Mouse (Mus musculus) liver, embryonic 16.5 days (tissue): ENCODE data around the gene Hacl1. TPM values are rescaled to one million over a fixed set of nuclear protein-coding genes. Genes with fewer than 3 reads are reported as not detected.

Source experiments
- ATAC-seq: fragments of 200-750 bp; cut with Nextera tagmentation; 2 replicates; pipeline ENCODE4 v1.8.0; 2017; ENCODE audit warnings: low read depth, mild to moderate bottlenecking, moderate number of reproducible peaks, moderate library complexity
- H3K27ac ChIP-seq: fragments of 300-500 bp; sonication (generic); 2 replicates; pipeline ENCODE4 v1.5.1; 2014; ENCODE audit warnings: mild to moderate bottlenecking, low read length
- H3K27me3 ChIP-seq: fragments of 300-500 bp; sonication (generic); 2 replicates; pipeline ENCODE4 v1.6.1; 2014; ENCODE audit warnings: low read depth, low read length, mixed read lengths; ENCODE audit not compliant: control insufficient read depth, insufficient read depth
- H3K36me3 ChIP-seq: fragments of 300-500 bp; sonication (generic); 2 replicates; pipeline ENCODE4 v1.6.1; 2014; ENCODE audit warnings: mild to moderate bottlenecking; ENCODE audit not compliant: control insufficient read depth, insufficient read depth
- H3K4me1 ChIP-seq: fragments of 300-500 bp; sonication (generic); 2 replicates; pipeline ENCODE4 v1.6.1; 2014; ENCODE audit warnings: low read depth, low read length, mixed read lengths; ENCODE audit not compliant: control insufficient read depth
- H3K4me2 ChIP-seq: fragments of 300-500 bp; sonication (generic); 2 replicates; pipeline ENCODE4 v1.6.1; 2014; ENCODE audit warnings: low read depth, low read length, mixed read lengths
- H3K4me3 ChIP-seq: fragments of 300-500 bp; sonication (generic); 2 replicates; pipeline ENCODE4 v1.5.1; 2014; ENCODE audit warnings: low read depth, mild to moderate bottlenecking, low read length
- H3K9ac ChIP-seq: fragments of 300-500 bp; sonication (generic); 2 replicates; pipeline ENCODE4 v1.6.1; 2014; ENCODE audit warnings: low read depth, low read length
- H3K9me3 ChIP-seq: fragments of 300-500 bp; sonication (generic); replicated peaks from 2 replicates; pipeline ENCODE4 v1.6.1; 2016; ENCODE audit warnings: low read length; ENCODE audit not compliant: control insufficient read depth
- WGBS: fragments of 180-500 bp; shearing (Covaris S2); extraction: QIAGEN DNeasy Blood & Tissue Kit; methylation state at CpG from one replicate; pipeline ENCODE4 v1.1.7; 2014; ENCODE audit not compliant: insufficient replicate concordance; 5-methylcytosine and 5-hydroxymethylcytosine counted together
- polyA plus RNA-seq: library from polyadenylated mRNA; unstranded; fragments of >200 nt; fragmentation: Nextera tagmentation; extraction: Ambion mirVana; gene quantifications from 2 replicates; pipeline ENCODE4 v1.2.1, GENCODE M21; 2015

Hacl1 gene
- polyA plus RNA-seq, 1 experiment from 2014 or later = 16.1 TPM

GRCm38 (mm10) chr14:31647991-31648390 is 6.9 kb upstream of the Hacl1 start:
- no peak overlapping the region for H3K9ac ChIP-seq
- H3K4me2 ChIP-seq = no peak overlapping the region
- WGBS = 75% methylated on average over 10 of the region's 10 CpGs
- no peak overlapping the region for H3K4me3 ChIP-seq
- peaks cover 4% of the 10 kb centered on the region for H3K4me1 ChIP-seq
- no peak for ATAC-seq
- H3K36me3 ChIP-seq = no peaks in the 10 kb centered on the region
- H3K27me3 ChIP-seq = no peaks in the 10 kb centered on the region
- H3K9me3 ChIP-seq = peaks cover 3% of the 10 kb centered on the region; the same call in 1 of the 2 replicates
- no peak overlapping the region for H3K27ac ChIP-seq

DNA sequence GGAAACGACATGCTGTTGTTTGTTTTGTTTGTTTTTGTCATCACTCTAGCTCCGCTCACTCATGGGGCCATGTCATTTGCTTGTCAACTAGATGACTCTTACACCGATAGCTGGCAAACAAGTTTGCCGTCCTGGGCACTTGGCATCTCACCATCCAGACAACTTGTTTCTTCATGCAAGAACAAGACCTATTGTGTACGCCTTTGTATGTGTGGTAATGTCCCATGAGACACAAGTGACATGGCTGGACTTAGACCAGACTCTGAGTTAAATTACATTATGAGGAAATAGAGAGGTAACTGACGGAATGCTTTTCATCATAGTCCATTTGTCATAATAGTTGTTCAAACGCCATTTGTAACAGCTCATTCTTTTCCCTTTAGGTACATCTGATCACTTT is 4.8 kb upstream of the Hacl1 start:
- H3K4me1 ChIP-seq = peaks cover 7% of the 10 kb centered on the region
- H3K9ac ChIP-seq = no peak overlapping the region
- peaks cover 3% of the 10 kb centered on the region; the same call in 1 of the 2 replicates for H3K9me3 ChIP-seq
- ATAC-seq = no peak
- H3K27ac ChIP-seq = no peak overlapping the region
- no peaks in the 10 kb centered on the region for H3K27me3 ChIP-seq
- H3K4me3 ChIP-seq = no peak overlapping the region
- WGBS = 83% methylated on average over 7 of the region's 7 CpGs
- no peak overlapping the region for H3K4me2 ChIP-seq
- no peaks in the 10 kb centered on the region for H3K36me3 ChIP-seq

DNA sequence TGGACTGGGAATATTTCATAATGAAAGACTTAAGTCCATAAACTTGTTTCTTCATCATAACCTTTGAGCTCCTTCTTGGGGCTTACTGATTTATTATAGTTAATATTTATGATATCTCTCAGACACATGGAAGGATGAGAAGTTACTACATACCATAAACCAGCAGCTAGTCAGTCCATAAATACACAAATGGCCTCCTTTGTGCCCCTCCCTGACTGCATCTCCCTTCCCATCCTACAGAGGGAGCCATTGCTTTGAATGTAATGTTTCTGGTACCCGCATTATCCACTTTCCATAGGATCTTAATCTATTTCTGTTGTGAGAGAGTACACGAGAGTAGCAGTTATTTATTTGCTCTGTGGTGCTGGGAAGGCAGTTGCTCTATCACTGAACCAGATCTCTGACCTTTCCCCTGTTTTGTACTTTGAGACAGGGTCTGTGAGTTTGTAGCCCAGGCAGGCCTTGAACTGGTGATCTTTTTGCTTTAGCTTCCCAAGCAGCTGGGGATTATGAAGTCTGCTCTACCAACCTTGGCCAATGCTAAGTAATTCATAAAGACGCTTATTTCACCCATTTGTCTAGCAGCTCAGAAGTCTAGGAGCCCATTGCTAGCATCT is 4.0 kb upstream of the Hacl1 start:
- H3K9ac ChIP-seq = no peak overlapping the region
- H3K4me1 ChIP-seq = peaks cover 10% of the 10 kb centered on the region
- H3K9me3 ChIP-seq = no peaks in the 10 kb centered on the region
- H3K27ac ChIP-seq = 0 out of 2 replicates have a peak overlapping the region, but pooled peaks have one; percentile 21
- no peak overlapping the region for H3K4me3 ChIP-seq
- no peaks in the 10 kb centered on the region for H3K36me3 ChIP-seq
- no peaks in the 10 kb centered on the region for H3K27me3 ChIP-seq
- no peak overlapping the region for H3K4me2 ChIP-seq
- ATAC-seq = no peak
- WGBS = 52% methylated on average over 3 of the region's 3 CpGs

DNA sequence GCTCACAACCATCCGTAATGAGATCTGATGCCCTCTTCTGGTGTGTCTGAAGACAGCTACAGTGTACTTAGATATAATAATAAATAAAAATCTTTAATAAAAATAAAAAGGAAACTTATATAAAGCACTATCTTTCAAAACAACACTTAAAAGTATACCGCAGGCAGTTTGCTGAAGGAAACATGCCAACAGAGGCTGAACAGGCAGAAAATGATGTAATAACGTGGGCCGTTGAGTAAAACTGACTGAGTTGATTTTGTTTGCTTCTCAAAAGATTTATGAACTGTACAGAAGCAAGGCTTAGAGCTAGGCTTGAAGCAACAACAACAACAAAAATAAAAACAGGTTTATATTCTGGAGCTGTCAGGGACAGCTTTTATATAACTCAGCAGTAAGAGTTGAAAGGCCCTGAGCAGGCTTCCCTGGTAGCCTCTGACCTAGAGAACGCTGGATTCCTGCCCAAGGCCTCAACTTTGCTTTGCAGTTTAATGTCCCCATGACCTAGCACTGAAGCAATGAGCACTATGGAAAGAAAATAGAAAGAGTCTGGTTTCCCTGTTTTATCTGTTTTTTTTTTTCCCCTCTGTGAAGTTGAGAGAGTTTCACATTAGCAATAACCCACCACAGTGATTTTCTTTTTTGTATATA is 3.2 kb upstream of the Hacl1 start:
- no peak overlapping the region for H3K9ac ChIP-seq
- H3K27ac ChIP-seq = 0 out of 2 replicates have a peak overlapping the region, but pooled peaks have one; percentile 22
- no peaks in the 10 kb centered on the region for H3K9me3 ChIP-seq
- WGBS = 74% methylated on average over 5 of the region's 5 CpGs
- H3K4me1 ChIP-seq = peaks cover 13% of the 10 kb centered on the region
- no peak overlapping the region for H3K4me3 ChIP-seq
- H3K36me3 ChIP-seq = no peaks in the 10 kb centered on the region
- no peak overlapping the region for H3K4me2 ChIP-seq
- H3K27me3 ChIP-seq = no peaks in the 10 kb centered on the region
- ATAC-seq = no peak

- H3K9me3 ChIP-seq = no peaks in the 10 kb centered on the region
- peak overlapping the region; percentile 87 for H3K4me2 ChIP-seq
- H3K27me3 ChIP-seq = no peaks in the 10 kb centered on the region
- H3K9ac ChIP-seq = peak overlapping the region; percentile 82
- peaks cover 13% of the 10 kb centered on the region for H3K4me1 ChIP-seq
- ATAC-seq = peak; percentile 13
- H3K4me3 ChIP-seq = peak overlapping the region; percentile 82
- 55% methylated on average over 9 of the region's 9 CpGs for WGBS
- peak overlapping the region; percentile 90 for H3K27ac ChIP-seq
- no peaks in the 10 kb centered on the region for H3K36me3 ChIP-seq
Measured at GRCm38 (mm10) chr14:31641506-31642155, 545 bp upstream of the Hacl1 start.

DNA sequence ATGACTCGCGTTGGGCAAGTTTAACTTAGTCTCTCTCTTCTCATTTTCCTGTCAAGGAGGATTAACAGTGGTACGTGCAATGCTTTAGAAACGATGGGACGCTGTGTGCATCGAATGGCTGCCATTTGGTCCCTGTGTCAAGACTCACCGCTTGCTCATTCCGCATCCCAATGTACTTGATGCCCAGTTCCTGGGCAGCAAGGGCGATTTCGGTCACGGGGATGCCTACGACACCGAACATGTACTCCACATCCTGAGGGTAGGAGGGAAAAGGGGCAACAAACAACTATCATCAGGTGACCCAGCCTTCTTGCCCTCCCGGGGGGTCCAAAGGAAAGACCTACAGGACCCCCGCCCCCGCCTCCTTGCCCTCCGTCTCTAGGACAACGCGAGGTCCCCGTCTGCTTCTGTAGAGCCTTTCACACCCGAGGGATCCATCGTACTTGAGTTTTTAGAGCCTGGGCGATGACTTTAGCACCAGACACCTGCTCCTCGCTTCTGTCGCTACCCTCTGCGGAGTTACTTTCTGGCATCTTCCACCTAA is 668 bp downstream of the Hacl1 start, which contains the start of gene Gm49387:
Gene Gm49387, minus strand, starts transcription at position 533 of the 544 bp plus-strand sequence.
- peak within 1 kb of the TSS; percentile 87 for H3K4me2 ChIP-seq
- no peaks in the 10 kb centered on the region for H3K36me3 ChIP-seq
- no peaks in the 10 kb centered on the region for H3K9me3 ChIP-seq
- 4% methylated on average over 26 of the region's 26 CpGs for WGBS
- peak within 1 kb of the TSS; percentile 82 for H3K9ac ChIP-seq
- peaks cover 13% of the 10 kb centered on the region for H3K4me1 ChIP-seq
- H3K4me3 ChIP-seq = peak within 1 kb of the TSS; percentile 82
- peak within 1 kb of the TSS; percentile 90 for H3K27ac ChIP-seq
- ATAC-seq = peak; percentile 1; the same call in 1 of the 2 replicates
- no peaks in the 10 kb centered on the region for H3K27me3 ChIP-seq

- Histone ChIP-seq H3K27ac (no peak overlapping the region), H3K9ac (no peak overlapping the region), H3K9me3 (no peaks in the 10 kb centered on the region), H3K4me1 (no peaks in the 10 kb centered on the region), H3K4me3 (no peak overlapping the region), H3K4me2 (no peak overlapping the region), H3K27me3 (no peaks in the 10 kb centered on the region), H3K36me3 (no peaks in the 10 kb centered on the region)
- no peak for ATAC-seq
- WGBS = 76% methylated on average over 7 of the region's 7 CpGs
Measured at GRCm38 (mm10) chr14:31630677-31631076, 10.4 kb downstream of the Hacl1 start.

DNA sequence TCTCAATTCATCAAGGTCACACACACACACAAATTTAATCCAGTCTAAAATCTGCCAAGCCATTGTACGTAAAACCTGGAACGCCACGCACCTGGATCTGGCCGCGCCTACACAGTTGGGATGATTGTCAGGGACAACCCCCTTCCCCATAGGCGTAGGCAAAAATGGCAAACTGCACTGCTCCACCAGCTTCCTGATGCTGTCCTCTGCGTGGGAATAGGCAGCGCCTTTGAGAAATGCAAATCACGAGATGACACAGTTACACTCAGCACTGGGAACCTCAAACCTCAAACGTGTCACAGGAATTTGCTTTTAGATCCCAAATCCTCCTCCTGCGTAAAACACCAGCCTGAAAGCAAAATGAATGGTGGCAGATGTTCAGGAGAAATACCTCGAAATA is 18.3 kb downstream of the Hacl1 start:
- no peaks in the 10 kb centered on the region for H3K9me3 ChIP-seq
- H3K4me2 ChIP-seq = no peak overlapping the region
- H3K27ac ChIP-seq = no peak overlapping the region
- no peaks in the 10 kb centered on the region for H3K4me1 ChIP-seq
- no peak overlapping the region for H3K9ac ChIP-seq
- no peaks in the 10 kb centered on the region for H3K27me3 ChIP-seq
- no peak for ATAC-seq
- no peaks in the 10 kb centered on the region for H3K36me3 ChIP-seq
- no peak overlapping the region for H3K4me3 ChIP-seq
- WGBS = 73% methylated on average over 12 of the region's 12 CpGs
